Mouse (Mus musculus) embryonic facial prominence, embryonic 15.5 days (tissue): Measurements from ENCODE around the gene March10. TPM values are rescaled to one million over a fixed set of nuclear protein-coding genes. Genes with fewer than 3 reads are reported as not detected.

Experiments used
- ATAC-seq: fragments of 200-750 bp; cut with Nextera tagmentation; 2 replicates; pipeline ENCODE4 v1.8.0; 2017; ENCODE audit warnings: low read depth, moderate TSS enrichment; ENCODE audit not compliant: insufficient number of reproducible peaks, low FRiP score, low TSS enrichment
- H3K27ac ChIP-seq: fragments of 300-500 bp; sonication (generic); replicated peaks from 2 replicates; pipeline ENCODE4 v1.5.1; 2015; ENCODE audit warnings: mild to moderate bottlenecking, inconsistent platforms
- H3K27me3 ChIP-seq: fragments of 300-500 bp; sonication (generic); 2 replicates; pipeline ENCODE4 v1.6.1; 2015; ENCODE audit warnings: inconsistent platforms
- H3K36me3 ChIP-seq: fragments of 300-500 bp; sonication (generic); 2 replicates; pipeline ENCODE4 v1.6.1; 2015; ENCODE audit warnings: mild to moderate bottlenecking, inconsistent platforms
- H3K4me1 ChIP-seq: fragments of 300-500 bp; sonication (generic); 2 replicates; pipeline ENCODE4 v1.6.1; 2015; ENCODE audit warnings: inconsistent platforms
- H3K4me2 ChIP-seq: fragments of 300-500 bp; sonication (generic); replicated peaks from 2 replicates; pipeline ENCODE4 v1.6.1; 2015; ENCODE audit warnings: mild to moderate bottlenecking, inconsistent platforms
- H3K4me3 ChIP-seq: fragments of 300-500 bp; sonication (generic); replicated peaks from 2 replicates; pipeline ENCODE4 v1.5.1; 2015; ENCODE audit warnings: mild to moderate bottlenecking, inconsistent platforms
- H3K9ac ChIP-seq: fragments of 300-500 bp; sonication (generic); 2 replicates; pipeline ENCODE4 v1.6.1; 2015; ENCODE audit warnings: inconsistent platforms
- H3K9me3 ChIP-seq: fragments of 300-500 bp; sonication (generic); replicated peaks from 2 replicates; pipeline ENCODE4 v1.6.1; 2016; ENCODE audit warnings: inconsistent platforms
- WGBS: fragments of 180-500 bp; shearing (Covaris S2); methylation state at CpG from one replicate; pipeline ENCODE4 v1.1.7; 2015; 5-methylcytosine and 5-hydroxymethylcytosine counted together
- polyA plus RNA-seq: library from polyadenylated mRNA; unstranded; fragments of >200 nt; fragmentation: Nextera tagmentation; extraction: Ambion mirVana; gene quantifications from 2 replicates; pipeline ENCODE4 v1.2.1, GENCODE M21; 2015

Gene March10
- polyA plus RNA-seq, 1 experiment from 2014 or later = 0.27 TPM

DNA sequence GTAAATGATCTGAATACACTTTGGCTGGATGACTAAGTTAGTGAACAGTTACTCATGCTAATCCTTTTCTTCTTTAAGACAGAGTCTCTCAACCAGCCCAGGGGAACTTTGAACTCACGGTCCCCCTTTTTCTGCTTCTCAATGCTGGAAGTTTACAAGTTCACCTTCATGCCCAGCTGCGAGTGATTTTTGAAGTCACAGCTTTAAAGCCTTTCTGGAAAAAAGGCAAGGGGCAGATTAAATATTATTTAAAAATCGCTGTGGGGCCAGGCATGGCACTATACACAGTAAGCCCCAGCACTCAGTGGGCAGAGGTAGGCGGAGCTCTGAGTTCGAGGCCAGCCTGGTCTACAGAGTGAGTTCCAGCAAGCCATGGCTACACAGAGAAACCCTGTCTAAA, 10.3 kb downstream of the March10 start:
- Histone ChIP-seq H3K4me3 (no peak overlapping the region), H3K27ac (no peak overlapping the region), H3K4me2 (no peak overlapping the region), H3K27me3 (no peaks in the 10 kb centered on the region), H3K36me3 (no peaks in the 10 kb centered on the region), H3K9ac (no peak overlapping the region), H3K4me1 (0 out of 2 replicates have a peak, but pooled peaks cover 3% of the 10 kb centered on the region), H3K9me3 (no peaks in the 10 kb centered on the region)
- WGBS = 92% methylated on average over 5 of the region's 5 CpGs
- no peak for ATAC-seq

DNA sequence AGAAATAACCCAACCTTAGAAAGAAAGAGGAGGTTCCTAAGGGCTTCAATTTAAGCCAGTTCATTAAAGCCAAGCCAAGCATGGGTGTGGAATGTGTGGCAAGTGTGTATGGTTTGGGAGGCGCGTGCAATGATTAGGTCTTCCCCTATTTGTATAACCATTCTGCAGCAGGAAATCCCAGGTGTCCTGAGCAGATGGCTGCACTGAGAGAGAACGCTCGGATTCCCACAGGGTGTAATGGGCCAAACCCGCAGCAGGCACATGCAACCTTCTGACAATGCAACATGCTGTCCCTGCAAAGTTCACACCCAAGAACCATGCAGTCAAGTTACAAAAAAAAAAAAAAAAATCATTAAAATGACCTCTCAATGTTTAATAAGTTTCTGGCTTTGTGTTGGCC, 10.8 kb downstream of the March10 start:
- H3K4me1 ChIP-seq = 0 out of 2 replicates have a peak, but pooled peaks cover 3% of the 10 kb centered on the region
- H3K4me3 ChIP-seq = no peak overlapping the region
- no peak overlapping the region for H3K9ac ChIP-seq
- no peaks in the 10 kb centered on the region for H3K27me3 ChIP-seq
- H3K9me3 ChIP-seq = no peaks in the 10 kb centered on the region
- ATAC-seq = no peak
- no peak overlapping the region for H3K4me2 ChIP-seq
- WGBS = 70% methylated on average over 5 of the region's 5 CpGs
- no peaks in the 10 kb centered on the region for H3K36me3 ChIP-seq
- no peak overlapping the region for H3K27ac ChIP-seq

DNA sequence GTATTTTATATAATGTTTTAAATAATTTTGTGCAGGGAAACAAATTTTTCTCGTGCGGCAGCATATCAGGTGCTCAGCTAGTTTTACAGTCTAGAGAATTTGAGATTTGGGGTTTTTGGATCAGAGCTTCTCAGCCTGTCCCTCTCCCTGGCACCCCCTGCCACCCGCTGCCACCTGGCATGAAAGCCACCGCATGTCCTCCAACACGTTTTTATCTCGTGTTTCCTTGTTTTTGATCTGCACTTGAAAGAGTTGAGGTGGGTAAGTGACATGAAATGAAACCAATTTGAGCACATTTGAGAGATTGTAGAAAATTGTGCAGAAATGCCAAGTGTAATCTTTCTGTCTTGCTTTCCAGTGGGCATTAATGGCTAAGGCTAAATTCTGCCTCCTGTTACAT, 11.6 kb downstream of the March10 start:
- Histone ChIP-seq H3K9ac (no peak overlapping the region), H3K4me1 (0 out of 2 replicates have a peak, but pooled peaks cover 3% of the 10 kb centered on the region), H3K27me3 (no peaks in the 10 kb centered on the region), H3K9me3 (no peaks in the 10 kb centered on the region), H3K36me3 (no peaks in the 10 kb centered on the region), H3K27ac (no peak overlapping the region), H3K4me2 (no peak overlapping the region), H3K4me3 (no peak overlapping the region)
- 60% methylated on average over 6 of the region's 6 CpGs for WGBS
- no peak for ATAC-seq

DNA sequence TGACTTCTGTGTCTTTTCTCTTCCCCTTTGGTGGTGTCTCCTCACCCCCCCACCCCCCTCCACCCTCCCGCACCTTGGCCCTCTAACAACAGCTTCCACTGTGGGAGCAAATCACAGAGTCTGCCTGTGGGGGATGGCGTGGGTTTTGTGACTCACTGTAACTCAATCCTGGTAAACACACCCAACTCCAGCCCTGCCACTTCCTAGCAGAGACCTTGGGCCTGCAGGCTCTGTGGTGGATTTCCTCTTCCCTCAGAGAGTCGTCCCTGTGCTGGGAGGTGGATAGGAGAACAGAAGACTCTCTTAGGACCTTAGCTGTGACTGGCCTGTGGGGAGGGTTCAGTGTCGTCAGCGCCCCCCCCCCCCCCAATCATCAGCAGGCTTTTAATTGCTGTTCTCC, 13.0 kb downstream of the March10 start:
- H3K27me3 ChIP-seq = no peaks in the 10 kb centered on the region
- peaks cover 11% of the 10 kb centered on the region; the same call in 1 of the 2 replicates for H3K4me1 ChIP-seq
- H3K36me3 ChIP-seq = no peaks in the 10 kb centered on the region
- WGBS = 34% methylated on average over 5 of the region's 5 CpGs
- H3K9ac ChIP-seq = no peak overlapping the region
- no peak overlapping the region for H3K4me3 ChIP-seq
- no peaks in the 10 kb centered on the region for H3K9me3 ChIP-seq
- H3K4me2 ChIP-seq = no peak overlapping the region
- ATAC-seq = no peak
- no peak overlapping the region for H3K27ac ChIP-seq

DNA sequence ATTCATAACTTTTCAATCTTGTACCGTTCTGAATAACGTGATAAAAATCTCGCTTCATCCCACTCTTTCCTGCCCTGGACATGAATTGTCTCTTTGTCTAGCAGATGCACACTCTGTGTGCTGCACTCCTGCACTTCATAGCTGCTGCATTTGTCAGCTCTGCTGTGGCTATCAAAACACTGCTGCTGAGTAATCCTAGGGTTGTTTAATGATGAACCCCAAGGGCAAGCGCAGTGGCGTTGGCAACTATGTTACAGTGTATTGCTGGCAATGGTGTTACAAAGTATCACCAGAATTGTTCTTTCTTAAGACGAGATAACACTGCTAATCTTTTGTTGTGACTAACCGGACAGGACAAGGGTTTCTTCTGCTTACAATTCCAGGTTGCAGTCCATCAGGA, 16.7 kb downstream of the March10 start:
- Histone ChIP-seq H3K4me1 (peaks cover 14% of the 10 kb centered on the region; the same call in 1 of the 2 replicates), H3K9ac (no peak overlapping the region), H3K36me3 (no peaks in the 10 kb centered on the region), H3K4me3 (no peak overlapping the region), H3K9me3 (no peaks in the 10 kb centered on the region), H3K27me3 (no peaks in the 10 kb centered on the region), H3K4me2 (no peak overlapping the region), H3K27ac (no peak overlapping the region)
- ATAC-seq = no peak
- 69% methylated on average over 7 of the region's 7 CpGs for WGBS

DNA sequence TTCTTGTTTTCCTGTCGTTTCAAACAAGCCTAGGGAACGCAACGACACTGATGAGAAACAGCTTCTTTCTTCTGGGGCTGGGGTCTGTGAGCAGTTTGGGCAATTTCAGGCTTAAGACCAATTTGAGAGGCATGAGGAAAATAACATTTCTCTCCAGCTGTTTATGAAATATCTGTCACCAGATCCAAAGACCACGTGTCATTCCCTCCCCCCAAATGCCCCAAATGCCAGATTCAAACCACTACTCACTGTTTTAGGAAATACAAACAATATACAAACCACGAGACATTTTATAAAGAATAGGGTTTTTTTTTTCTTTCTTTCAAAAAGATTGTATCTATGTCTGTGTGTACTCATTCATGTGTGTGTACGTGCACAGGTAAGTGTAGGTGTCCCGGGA, 17.6 kb downstream of the March10 start:
- Histone ChIP-seq H3K4me2 (no peak overlapping the region), H3K36me3 (no peaks in the 10 kb centered on the region), H3K27ac (no peak overlapping the region), H3K4me1 (peaks cover 14% of the 10 kb centered on the region; the same call in 1 of the 2 replicates), H3K4me3 (no peak overlapping the region), H3K9ac (no peak overlapping the region), H3K27me3 (no peaks in the 10 kb centered on the region), H3K9me3 (no peaks in the 10 kb centered on the region)
- no peak for ATAC-seq
- WGBS = 44% methylated on average over 7 of the region's 7 CpGs

DNA sequence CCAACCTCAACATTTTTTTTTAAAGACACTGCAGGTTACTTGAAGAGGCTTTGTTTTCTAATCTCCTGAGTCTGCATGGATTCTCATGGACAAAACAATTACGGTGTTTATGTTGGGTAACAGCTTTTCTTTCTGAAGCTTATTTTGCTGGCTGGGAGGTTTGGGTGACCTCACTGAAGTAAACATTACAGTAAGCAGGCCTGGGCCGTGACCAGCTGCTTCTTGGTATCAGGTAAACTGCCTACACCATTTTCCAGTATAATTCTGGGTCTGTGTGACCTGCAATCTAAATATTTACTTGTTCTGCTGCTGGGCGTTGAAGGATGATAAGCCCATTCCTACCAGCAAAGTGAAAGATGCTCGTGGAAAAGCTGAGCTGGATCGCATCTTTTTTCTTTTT, 30.1 kb downstream of the March10 start:
- Histone ChIP-seq H3K9me3 (no peaks in the 10 kb centered on the region), H3K4me1 (no peaks in the 10 kb centered on the region), H3K4me3 (no peak overlapping the region), H3K27me3 (no peaks in the 10 kb centered on the region), H3K36me3 (no peaks in the 10 kb centered on the region), H3K4me2 (no peak overlapping the region), H3K9ac (no peak overlapping the region), H3K27ac (no peak overlapping the region)
- 75% methylated on average over 5 of the region's 5 CpGs for WGBS
- ATAC-seq = no peak

DNA sequence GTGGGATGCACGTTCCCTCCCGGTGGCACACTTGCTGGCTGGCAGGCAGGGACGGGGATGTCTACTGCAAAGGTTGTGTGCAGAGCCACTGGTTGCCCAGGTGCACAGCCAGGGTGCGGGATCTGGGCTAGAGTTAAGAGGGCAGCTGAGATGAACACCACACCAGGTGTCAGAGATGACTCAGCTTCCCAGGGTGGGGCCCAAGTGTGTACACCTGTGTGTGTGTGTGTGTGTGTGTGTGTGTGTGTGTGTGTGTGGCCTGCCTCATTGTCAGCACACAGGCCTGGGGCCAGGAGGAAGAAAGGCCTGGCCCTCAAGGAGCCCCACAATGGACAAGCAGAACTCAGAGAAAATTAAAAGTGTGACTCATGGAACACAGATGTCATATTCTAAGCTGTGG, 31.9 kb downstream of the March10 start:
- Histone ChIP-seq H3K4me2 (no peak overlapping the region), H3K9ac (no peak overlapping the region), H3K4me3 (no peak overlapping the region), H3K27me3 (no peaks in the 10 kb centered on the region), H3K4me1 (no peaks in the 10 kb centered on the region), H3K9me3 (no peaks in the 10 kb centered on the region), H3K36me3 (no peaks in the 10 kb centered on the region), H3K27ac (no peak overlapping the region; the same call in 1 of the 2 replicates)
- 64% methylated on average over 4 of the region's 4 CpGs for WGBS
- no peak for ATAC-seq

DNA sequence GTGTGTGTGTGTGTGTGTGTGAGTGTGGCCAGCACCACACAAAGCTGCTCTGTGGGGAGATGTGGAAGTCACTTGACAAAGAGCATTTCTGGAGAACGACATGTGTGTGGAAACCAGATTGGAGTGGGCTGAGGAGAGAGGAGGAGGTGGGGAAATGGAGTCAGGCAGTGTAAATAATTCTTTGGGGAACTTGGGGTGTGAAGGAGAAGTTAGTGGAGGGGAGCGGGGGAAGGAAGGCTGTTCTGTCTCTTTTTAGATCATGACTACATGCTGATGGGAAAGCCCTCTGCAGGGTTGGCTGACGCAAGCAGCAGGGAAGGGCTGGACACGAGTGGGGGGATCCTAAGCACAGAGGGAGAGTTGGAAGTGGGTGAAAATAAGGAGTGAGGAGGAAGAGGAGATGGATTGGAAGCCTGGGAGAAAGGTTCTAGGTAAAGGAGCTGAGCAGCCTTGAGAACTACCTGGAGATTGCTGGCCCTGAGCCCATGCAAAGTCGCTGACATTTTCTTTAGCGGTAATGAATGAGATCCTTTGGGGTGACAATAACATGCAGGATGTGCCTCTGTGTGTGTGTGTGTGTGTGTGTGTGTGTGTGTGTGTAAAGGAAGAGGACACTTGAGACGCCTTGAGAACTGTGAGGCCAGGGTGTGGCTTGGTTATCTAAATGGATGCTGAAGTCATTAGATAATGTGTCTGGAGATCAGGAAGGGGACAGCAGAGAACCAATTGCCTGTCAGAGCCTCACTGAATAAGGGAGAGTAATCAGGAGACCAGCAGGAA, 35.7 kb downstream of the March10 start:
- WGBS = 69% methylated on average over 7 of the region's 7 CpGs
- Histone ChIP-seq H3K27me3 (no peaks in the 10 kb centered on the region), H3K4me2 (no peak overlapping the region), H3K9ac (no peak overlapping the region), H3K9me3 (no peaks in the 10 kb centered on the region), H3K36me3 (no peaks in the 10 kb centered on the region), H3K4me1 (no peaks in the 10 kb centered on the region), H3K27ac (no peak overlapping the region), H3K4me3 (no peak overlapping the region)
- no peak for ATAC-seq

DNA sequence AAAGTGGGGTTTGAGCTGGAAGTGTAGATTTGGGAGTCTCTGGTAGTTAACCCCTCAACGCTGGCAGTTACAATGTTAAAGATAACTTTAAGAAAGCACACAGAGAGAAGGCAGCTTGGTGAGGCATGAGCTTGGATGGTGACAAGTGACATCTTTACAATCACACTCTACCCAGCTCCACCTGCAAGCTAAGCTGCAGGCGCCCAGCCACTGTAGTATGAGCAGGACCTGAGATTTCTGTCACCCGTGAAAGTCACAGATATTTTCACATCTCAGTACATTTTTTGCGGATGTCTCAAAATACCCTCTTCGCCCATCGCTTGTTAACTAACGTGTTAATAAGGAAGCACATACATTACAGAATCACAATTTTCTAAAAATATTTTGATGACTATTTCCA, 36.6 kb downstream of the March10 start:
- H3K9ac ChIP-seq = no peak overlapping the region
- no peaks in the 10 kb centered on the region for H3K36me3 ChIP-seq
- no peak for ATAC-seq
- no peaks in the 10 kb centered on the region for H3K4me1 ChIP-seq
- no peak overlapping the region for H3K4me3 ChIP-seq
- no peak overlapping the region for H3K4me2 ChIP-seq
- H3K27ac ChIP-seq = no peak overlapping the region
- no peaks in the 10 kb centered on the region for H3K27me3 ChIP-seq
- no peaks in the 10 kb centered on the region for H3K9me3 ChIP-seq
- 85% methylated on average over 7 of the region's 7 CpGs for WGBS

DNA sequence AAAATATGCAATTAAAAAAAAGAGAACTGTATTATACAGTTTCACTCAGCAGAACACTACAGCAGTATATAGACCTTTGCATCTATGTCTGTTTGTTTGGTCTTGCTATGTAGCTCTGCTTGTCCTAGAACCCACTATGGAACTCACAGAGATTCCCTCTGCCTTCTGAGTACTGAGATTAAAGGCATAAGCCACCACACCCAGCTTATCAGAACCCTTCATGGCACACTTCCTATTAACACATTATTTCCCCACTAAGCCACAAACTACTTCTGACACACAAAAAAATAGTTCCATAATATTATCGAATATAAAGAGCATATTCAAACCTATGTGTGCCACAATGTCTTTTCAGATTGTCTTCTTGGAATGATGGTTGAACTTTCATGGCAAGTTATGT, 42.5 kb downstream of the March10 start:
- Histone ChIP-seq H3K9me3 (no peaks in the 10 kb centered on the region), H3K4me1 (no peaks in the 10 kb centered on the region), H3K4me2 (no peak overlapping the region), H3K9ac (no peak overlapping the region), H3K27me3 (no peaks in the 10 kb centered on the region), H3K36me3 (no peaks in the 10 kb centered on the region), H3K27ac (no peak overlapping the region), H3K4me3 (no peak overlapping the region)
- ATAC-seq = no peak
- WGBS = 87% methylated on average over 1 of the region's 1 CpGs

DNA sequence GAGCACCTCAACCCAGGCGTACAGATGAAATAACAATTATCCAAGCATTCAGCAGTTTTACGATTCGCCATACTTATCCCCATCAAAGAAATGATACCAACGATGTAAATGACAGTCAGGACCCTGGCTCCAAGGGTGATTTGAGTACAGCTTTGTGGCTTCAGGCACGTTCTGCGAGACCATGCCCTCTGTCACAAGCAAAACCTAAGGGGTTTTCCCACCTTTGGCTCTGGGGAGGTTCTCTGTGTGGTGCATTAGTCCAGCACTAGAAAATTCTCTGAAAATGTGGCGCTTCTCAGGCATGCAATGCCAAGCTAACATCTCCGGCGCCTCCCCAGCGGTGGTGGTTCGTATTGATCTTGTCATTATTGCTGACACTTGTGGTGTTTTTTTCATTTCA, 47.1 kb downstream of the March10 start:
- Histone ChIP-seq H3K27ac (no peak overlapping the region), H3K9me3 (no peaks in the 10 kb centered on the region), H3K4me1 (peaks cover 11% of the 10 kb centered on the region; the same call in 1 of the 2 replicates), H3K27me3 (no peaks in the 10 kb centered on the region), H3K9ac (no peak overlapping the region), H3K4me2 (no peak overlapping the region), H3K4me3 (no peak overlapping the region), H3K36me3 (no peaks in the 10 kb centered on the region)
- no peak for ATAC-seq
- WGBS = 87% methylated on average over 11 of the region's 11 CpGs
